Mouse (Mus musculus) induced T-regulatory cell, adult 2 months (primary cell): Measurements from ENCODE around the gene Prkaca.

Experiments used
- DNase-seq: peaks from one replicate; pipeline ENCODE4 v3.0.0-alpha.2; 2012; ENCODE audit warnings: low read depth

The Prkaca gene

GRCm38 (mm10) chr8:84039050-84039449 lies 66.3 kb downstream of the Prkaca start:
- DNase-seq, result peak; percentile 92

GRCm38 (mm10) chr8:84042066-84042947 lies 69.5 kb downstream of the Prkaca start, which contains the start of gene Il27ra:
Gene Il27ra, minus strand, starts transcription at chr8:84042589.
- DNase-seq, result peak; percentile 93

GRCm38 (mm10) chr8:84042948-84043342 lies 70.2 kb downstream of the Prkaca start:
- DNase-seq, result no peak

GRCm38 (mm10) chr8:84044103-84044502 lies 71.3 kb downstream of the Prkaca start:
- DNase-seq, result no peak

DNA sequence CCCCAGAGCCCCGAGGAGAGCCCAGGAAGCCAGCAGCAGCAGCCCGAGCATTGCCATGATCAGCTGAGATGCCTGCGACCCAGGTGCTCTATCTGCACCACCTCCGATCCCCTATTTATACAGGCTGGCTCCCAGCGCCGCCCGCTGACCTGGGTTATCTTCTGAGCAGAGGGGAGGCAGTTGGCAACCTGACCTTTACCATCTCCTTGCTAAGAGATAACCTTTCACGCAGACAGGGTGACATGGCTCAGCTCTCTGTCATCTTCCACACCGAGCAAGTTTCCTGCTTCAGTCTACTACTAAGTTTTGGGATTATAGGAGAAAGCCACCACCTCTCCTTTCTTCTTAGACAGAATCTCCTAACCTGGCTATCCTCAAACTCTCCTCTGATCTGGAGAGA lies 72.1 kb downstream of the Prkaca start, which contains the start of gene Rln3:
Gene Rln3, minus strand, starts transcription at position 101 of the 400 bp plus-strand sequence.
- DNase-seq, result no peak
